Mouse (Mus musculus) layer of hippocampus, adult 9-10 months (tissue): ENCODE data around the gene Cers5.
"Not testable (repeated sequence)": the region's sequence is repeated elsewhere in the genome, so short reads cannot be mapped to it uniquely, and the experiment has no call there.

ENCODE experiments used
- DNase-seq: peaks from one replicate; pipeline ENCODE4 v3.0.0; 2022; ENCODE audit warnings: low spot score

Cers5 gene

GRCm38 (mm10) chr15:99772881-99772924, at the start of gene Cers5:
Gene Cers5, minus strand, starts transcription at chr15:99772885.
- not testable (repeated sequence) for DNase-seq

- DNase-seq = no peak
Observed at GRCm38 (mm10) chr15:99819621-99820279, 47.1 kb upstream of the Cers5 start.

GRCm38 (mm10) chr15:99819109-99819440, 46.4 kb upstream of the Cers5 start:
- no peak for DNase-seq

DNA sequence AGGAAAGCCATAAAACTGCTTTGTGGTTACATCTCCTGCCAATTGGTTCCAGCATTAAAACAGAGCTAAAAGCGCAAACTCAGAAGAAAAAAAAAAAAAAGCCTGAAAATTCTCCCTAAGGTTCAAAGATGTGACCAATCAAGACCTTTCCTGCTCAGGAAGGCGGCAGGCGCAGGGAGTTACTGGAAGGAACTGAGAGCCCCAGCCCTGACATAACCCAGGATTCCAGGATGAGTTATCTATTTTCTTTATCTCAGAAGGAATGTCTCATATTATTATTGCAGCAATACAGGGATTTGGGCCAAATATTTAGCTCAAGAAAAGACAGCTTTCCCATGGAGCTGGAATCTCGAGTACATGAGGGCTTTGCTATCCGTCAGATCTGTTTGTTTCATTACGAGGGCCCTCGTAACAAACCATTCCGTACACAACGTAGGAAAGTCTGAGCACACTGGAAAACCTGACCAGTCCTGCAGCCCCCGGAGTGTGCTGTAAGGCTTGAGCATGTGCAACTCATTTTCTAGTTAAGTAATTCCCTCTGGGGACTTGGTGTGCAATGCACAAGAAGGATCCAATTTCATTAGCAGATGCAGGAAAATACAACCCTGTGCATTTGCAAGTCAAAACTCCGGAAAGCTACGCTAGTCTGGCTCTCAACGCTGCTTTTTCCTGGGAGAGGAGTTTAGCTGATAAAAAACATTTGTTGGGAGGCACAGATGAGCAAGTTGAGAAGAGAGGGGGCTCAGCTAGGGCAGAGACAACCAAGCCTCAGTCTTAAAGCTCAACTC, 45.8 kb upstream of the Cers5 start:
- no peak for DNase-seq

DNA sequence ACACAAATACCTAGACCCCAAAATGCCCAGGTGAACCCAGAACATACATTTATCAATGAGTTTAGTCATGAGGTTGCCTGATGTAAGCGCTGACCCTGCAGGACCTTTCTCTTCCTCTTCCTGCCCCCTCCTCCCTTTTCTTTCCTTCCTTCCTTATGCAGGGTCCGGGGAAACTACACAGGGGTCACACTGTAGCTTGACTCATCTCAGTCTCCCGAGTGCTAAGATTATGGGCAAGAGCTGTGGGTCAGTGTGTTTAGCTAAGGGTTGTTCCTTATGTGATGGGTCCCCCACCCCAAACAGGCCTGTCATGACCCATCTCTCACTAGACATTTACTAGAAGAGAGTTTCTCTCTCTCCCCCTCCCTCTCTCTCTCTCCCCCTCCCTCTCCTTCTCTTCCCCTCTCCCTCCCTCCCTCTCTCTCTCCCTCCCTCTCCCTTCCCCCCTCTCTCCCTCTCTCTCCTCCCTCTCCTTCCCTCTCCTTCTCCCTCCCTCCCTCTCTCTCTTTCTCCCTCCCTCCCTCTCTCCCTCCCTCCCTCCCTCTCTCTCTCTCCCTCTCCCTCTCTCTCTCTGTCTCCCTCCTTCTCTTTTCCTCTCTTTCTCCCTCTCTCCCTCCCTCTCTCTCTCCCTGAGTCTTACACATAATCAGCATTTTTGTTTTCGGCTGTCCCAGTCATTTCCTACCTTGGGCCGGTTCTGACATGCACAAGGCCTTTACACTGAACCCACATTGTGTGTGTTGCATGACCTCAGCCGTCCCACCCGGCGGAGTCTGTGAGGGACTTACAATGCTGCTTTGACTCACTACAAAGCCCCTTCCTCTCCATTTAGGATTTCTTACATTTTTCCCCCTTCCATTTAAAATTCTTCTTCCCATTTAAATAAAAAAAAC, 44.9 kb upstream of the Cers5 start:
- no peak for DNase-seq

DNA sequence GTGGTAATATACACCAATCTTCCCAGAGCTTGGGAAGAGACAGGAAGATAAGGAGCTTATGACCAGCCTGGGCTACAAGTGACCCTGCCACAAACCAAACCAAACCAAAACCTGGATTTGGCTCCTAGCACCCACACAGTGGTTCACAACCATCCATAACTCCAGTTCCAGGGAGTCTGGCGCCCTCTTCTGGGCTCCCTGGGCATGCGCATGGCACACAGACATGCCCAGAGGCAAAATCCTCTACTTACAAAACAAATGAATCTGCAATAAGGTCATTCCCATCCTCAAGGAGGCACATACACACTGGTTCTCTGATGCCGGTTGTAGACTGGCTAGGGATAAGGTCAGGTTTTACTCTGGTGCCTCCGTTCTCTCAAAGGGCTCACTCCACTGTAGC, 43.3 kb upstream of the Cers5 start:
- no peak for DNase-seq

DNA sequence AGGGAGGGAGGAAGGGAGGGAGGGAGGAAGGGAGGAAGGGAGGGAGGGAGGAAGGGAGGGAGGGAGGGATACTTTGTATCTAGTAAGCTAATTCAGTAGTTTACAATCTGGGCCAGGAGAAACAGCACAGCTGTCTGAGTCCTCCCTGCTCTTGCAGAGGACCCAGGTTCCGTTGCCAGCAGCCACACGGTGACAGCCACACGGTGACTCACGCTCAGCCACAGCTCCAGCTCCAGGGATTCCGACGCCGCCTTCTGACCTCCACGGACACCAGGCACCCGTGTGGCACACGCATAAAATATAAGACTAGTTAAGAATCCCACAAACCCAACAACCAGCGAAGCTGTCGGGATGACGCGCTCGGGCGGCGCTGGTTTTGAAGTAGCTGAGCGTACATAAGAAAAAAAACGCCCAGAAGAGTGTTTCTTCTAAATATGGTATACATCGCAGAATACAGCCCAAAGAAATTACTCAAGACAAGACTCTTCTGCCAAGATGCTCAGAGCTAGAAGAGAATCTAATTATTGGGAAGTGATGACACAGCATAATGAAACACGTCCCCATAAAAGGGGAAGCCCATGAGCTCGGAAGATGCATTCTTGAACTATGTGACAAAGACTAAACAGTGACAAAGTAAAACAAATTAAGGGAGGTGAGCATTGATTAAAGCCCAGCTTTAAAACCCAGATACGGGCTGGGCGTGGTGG, 42.0 kb upstream of the Cers5 start:
- DNase-seq = no peak

- no peak for DNase-seq
Observed at GRCm38 (mm10) chr15:99813639-99814038, 41.0 kb upstream of the Cers5 start.

DNA sequence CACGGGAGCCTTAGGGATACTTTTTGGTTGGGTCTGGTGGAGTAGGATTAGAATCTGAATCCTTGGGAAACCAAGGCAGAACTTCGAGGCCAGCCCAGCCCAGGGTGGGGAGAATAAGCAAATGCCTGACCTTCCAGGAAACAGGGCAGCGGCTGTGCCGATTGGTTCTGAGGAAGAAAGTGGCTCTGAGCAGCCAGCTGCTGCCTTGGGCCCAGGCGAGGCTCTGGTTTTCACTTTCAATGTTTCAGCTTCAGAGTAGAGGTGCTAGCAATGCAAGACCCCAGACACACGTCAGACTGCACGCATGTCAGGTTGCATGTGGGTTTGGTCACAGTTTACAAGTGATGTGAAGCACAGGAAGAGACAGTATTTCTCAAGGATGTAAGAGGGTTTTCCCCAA, 39.4 kb upstream of the Cers5 start:
- DNase-seq = no peak

DNA sequence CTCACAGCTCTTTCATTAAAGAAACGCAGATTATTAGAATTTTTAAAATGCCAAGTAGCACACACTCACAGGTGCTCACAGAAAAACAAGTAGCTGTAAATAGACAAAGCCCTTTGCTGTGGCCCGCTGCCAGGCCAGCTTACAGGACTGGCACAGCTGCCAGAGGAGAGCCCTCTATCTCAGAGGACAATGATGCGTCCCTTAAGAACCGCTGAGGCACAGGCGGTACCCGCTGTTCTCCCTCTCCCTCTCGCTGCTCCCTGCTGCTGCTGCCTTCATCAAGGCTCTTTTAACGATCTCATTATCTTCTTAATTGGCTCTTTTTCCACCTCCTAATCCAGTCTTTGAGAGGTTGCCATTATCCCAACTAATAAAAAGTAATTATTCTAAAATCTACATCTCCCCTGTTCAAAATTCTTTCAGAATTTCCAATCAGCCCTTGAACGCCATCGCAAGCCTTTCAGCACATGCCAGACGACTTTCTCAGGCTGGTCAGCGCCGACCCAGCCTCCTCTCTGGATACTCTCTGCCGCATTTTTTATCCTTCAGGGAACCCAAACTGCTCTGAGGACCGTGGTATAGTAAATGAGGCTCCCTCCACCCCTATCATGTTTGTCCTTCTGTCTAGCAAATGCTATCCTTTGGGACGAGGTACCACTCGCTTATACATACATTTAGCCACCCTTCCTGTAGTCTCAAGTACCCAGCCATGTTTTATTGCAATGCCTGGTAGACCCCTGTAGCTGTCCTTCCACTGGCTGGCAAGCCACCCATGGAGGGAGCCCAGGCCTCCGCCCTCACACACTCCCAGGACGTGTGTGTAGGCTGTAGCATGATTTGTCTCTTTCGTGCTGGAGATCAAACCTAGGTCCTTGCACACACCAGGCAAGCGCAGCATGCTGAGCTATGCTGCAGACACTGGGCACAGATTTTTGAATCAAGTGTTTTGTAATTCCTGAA, 35.4 kb upstream of the Cers5 start:
- no peak for DNase-seq

DNA sequence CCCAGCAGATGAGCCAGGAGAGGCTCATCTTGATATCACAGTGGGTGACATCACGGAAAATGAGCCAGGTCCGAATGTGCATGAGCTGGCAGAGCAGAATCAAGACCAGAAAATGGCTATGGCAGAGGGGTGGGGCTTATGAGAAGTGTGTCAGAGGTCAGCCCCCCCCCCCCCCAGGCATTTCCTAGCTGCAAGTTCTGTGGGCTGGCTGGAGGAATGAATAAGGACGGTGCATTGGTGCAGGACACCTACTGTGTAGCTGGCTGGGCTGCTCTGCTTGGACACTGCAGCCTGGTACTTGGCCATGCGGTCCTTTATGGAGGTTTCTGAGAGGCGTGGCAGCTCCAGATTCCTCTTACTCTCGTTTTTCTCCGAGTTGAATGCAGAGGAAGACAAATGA, 33.5 kb upstream of the Cers5 start:
- no peak for DNase-seq

GRCm38 (mm10) chr15:99805673-99806072, 33.0 kb upstream of the Cers5 start:
- DNase-seq = no peak

- no peak for DNase-seq
Observed at GRCm38 (mm10) chr15:99803186-99803644, 30.5 kb upstream of the Cers5 start.

DNA sequence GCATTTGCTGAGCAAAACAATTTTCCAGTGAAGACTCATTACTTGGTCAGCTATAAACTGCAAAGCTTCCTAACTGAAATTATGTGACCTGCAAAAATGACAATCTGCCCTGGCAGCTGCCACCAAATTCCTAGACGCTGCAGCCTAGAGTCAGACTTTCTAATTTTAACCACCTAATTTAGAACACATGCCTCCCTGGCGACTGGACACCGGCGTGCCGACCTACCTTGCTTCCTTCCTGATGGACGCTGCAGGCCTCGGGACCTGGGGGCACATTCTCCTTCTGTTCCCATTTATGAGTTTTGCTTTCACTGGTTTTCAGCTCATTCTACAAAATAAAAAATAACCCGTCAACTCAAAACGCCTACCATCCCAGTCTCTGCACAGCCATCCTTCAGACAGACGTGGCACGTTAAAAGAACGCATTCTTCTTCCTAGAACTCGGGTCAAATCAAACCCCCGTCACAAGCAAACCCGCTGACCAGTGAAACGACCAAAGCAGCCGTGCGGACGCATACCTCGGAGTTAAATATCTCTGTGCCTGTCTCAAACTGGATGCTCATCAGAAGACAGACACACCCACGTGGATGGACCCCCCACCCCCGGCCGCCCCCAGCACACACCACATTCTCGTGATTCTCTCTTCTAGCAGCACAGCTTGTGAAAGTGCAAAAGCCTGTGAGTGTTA, 29.3 kb upstream of the Cers5 start:
- DNase-seq = no peak

- DNase-seq = no peak
Observed at GRCm38 (mm10) chr15:99799706-99800105, 27.0 kb upstream of the Cers5 start.

DNA sequence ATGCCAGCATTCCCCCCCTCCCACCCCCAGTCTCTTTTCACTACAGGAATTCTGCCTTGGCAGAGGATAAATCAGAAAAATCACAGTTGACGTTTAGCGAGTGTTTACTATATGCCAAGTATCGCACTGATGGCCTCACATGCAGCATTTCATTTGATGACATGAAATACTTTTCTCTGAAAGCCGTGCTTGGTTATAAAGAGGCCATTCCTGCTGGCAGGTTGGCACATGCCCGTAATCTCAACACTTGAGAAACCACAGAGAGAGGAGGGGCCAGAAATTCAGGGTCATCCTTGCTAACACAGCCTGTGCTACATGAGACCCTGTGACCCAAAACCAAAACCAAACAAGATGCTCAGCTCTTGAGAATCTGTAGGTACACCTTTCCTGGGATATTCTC, 25.2 kb upstream of the Cers5 start:
- no peak for DNase-seq

DNA sequence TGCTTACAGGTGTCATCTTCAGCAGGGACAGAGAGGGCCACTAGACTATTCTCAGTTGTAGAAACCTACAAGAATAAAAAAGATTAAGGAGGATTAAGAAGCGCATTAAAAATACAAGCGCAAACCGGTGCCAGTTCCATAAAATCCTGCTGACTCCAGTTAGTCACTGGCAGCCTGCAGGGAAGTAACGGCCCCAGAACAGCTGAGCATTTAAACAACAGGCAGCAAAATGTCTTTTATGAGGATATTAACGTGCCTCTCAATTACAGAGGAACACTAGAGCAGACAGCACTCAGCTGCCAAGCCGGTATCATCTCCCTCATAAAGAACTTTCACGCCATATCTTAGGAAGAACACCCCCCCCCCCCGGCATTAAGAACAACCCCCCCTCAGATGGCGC, 24.1 kb upstream of the Cers5 start:
- no peak for DNase-seq

DNA sequence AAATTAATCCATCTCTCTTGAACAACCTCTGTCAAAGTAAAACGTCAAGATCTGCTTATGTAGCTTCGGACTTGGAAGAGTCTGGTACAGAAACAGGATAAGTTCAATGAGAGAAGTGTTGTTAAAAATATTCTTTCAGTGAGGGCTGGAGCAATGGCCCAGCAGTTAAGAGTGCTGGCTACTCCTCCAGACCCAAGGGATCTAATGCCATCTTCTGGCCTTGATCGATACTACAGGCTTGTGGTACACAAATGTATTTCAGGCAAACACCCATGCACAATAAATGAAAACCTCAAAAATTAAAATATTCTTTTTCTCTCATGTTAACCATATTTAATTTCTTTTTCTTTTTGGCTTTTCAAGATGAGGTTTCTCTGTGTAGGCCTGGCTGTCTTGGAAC, 23.4 kb upstream of the Cers5 start:
- no peak for DNase-seq

DNA sequence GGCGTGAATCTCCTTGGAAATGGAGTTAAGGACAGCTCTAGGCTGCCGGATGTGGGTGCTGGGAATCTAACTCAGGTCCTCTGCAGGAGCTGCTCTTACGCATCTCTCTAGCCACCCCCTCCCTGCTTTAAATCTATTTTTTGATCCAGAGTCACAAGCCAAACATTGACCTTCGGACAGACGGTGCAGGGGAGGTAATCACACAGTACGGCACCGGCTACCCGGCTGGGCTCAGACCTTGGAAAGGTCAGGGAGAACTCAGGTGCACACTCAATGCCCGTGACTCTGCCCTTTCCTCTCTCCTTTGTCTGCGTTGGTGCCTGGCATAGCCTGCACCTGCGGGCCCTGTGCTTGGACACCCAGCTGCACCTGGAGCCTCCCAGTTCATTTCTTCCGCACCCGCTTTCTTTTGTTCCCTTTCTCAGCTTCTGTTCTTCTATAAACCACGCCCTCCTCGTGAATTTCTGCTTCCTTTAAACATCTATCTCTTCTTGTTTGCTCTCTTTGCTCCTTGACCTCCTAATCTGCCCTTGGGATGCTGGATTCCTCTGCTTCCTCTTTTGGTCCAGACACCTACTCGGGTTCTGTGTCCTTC, 19.6 kb upstream of the Cers5 start:
- DNase-seq = no peak

DNA sequence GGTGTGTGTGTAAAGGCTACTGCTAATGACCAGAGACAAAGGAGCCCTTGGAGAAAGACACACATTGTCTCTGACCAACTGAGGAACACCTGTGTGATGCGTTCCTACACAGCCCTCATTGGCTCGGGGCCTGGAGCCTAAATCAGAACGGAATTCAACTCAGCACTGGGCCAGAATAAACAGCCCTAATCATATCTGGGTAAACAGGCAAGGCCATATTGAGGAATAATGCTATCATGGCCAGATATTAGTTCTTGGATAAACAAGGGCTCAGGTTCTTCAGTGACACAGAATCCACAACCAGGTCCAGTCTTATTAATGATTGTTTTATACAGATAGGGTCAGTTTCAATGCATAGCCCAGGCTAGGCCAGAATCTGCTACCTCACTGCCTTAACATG, 18.3 kb upstream of the Cers5 start:
- DNase-seq = no peak

- no peak for DNase-seq
Observed at GRCm38 (mm10) chr15:99790464-99790863, 17.8 kb upstream of the Cers5 start.
